Mouse (Mus musculus) embryonic stem cell, embryonic (primary cell): Measurements from ENCODE around the gene Cdt1.

Source experiments
- CTCF ChIA-PET, 4 experiments: fragments of 300-600 bp in 2 of 4; fragments of 350-600 bp in 2 of 4; sonication (Branson Sonifier 250); formaldehyde crosslinking; loops; one replicate each; lab custom pipeline; 2022; ENCODE audit warnings: inconsistent platforms in 2 of 4; lab: Charles Lee
- POLR2A ChIA-PET, 4 experiments: fragments of 300-600 bp in 2 of 4; fragments of 350-600 bp in 2 of 4; sonication (Branson Sonifier 250); formaldehyde crosslinking; loops; one replicate each; lab custom pipeline; 2022; ENCODE audit warnings: antibody characterized with exemption in 4 of 4, inconsistent platforms in 1 of 4; lab: Charles Lee

Gene Cdt1

GRCm38 (mm10) chr8:122538310-122539076 lies 29.3 kb upstream of the Cdt1 start:
- CTCF ChIA-PET, result interaction anchor here in 1 of 4 experiments (1.0 to 1.5 kb wide), 2 partner anchors 10 to 13 kb away, joined by 3 to 4 read pairs; no protein-coding TSS in a partner anchor
- POLR2A ChIA-PET, result interaction anchor here (0.5 to 21.5 kb wide), 15 partner anchors 3 to 30 kb away, joined by 3 to 520 read pairs (median 9); partner anchors contain the start of genes Piezo1 (in 2 of the 4) and Cdt1 (in 1 of the 4)

GRCm38 (mm10) chr8:122544138-122544537 lies 23.7 kb upstream of the Cdt1 start:
- ChIA-PET POLR2A (interaction anchor here in 3 of 4 experiments (0.5 to 21.5 kb wide), 15 partner anchors 9 to 185 kb away, joined by 3 to 520 read pairs (median 4); partner anchors contain the start of genes Cdt1 (in 1 of the 3), Galns (in 1 of the 3) and Trappc2l (in 1 of the 3)), CTCF (interaction anchor here in 2 of 4 experiments (1.0 to 1.3 kb wide), 2 partner anchors 14 to 106 kb away, joined by 3 read pairs; no protein-coding TSS in a partner anchor)

DNA sequence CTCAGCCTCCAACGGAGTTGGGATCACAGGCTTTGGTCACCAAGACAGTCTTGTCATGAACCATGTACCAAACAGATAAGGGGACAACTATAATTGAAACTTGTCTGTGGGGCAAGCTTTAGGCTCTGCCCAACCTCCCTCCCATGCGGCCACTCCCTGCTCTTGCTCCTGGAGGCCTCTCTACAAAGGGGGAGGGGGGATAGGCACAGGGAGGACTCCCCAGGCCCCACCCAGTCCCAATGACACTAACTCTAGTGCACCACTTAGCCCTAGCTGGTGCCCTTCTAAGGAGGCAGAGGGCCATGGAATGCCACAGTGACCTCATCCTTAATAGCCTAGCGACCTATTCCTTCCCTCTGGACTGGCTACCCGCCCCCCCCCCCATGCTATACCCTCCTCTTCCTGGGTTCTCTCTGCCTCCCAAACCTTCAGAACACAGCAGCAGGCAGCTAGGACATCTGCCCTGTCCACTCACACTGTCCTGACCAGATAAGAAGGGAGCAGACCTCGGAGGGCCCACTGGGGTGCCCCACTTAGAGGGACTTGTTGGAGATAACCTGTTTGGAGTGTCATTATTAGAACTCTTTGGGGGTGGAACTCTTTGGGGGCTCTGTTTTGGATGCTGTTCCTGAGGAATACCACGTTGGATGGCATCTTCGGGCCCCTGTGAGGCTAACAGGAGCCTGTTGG lies 21.6 kb upstream of the Cdt1 start:
- ChIA-PET CTCF (interaction anchor here in 1 of 4 experiments (0.6 kb wide), 1 partner anchor 20 kb away, joined by 3 read pairs; no protein-coding TSS in a partner anchor), POLR2A (interaction anchor here in 3 of 4 experiments (0.9 to 21.5 kb wide), 6 partner anchors 8 to 27 kb away, joined by 5 to 520 read pairs (median 82); partner anchors contain the start of genes Aprt (in 1 of the 3) and Cdt1 (in 1 of the 3))

GRCm38 (mm10) chr8:122546811-122547453 lies 20.9 kb upstream of the Cdt1 start:
- POLR2A ChIA-PET, result interaction anchor here in 3 of 4 experiments (0.5 to 21.5 kb wide), 16 partner anchors 9 to 318 kb away, joined by 3 to 520 read pairs (median 6); partner anchors contain the start of genes Cdt1 (in 2 of the 3), Aprt (in 1 of the 3) and Snai3 (in 1 of the 3)
- CTCF ChIA-PET, result interaction anchor here in 1 of 4 experiments (0.6 kb wide), 2 partner anchors 21 to 395 kb away, joined by 3 to 5 read pairs; no protein-coding TSS in a partner anchor

- CTCF ChIA-PET, result interaction anchor here in 2 of 4 experiments (0.5 to 1.3 kb wide), 4 partner anchors 9 to 715 kb away, joined by 3 to 5 read pairs (median 4); no protein-coding TSS in a partner anchor
These were observed 20.0 kb upstream of the Cdt1 start for GRCm38 (mm10) chr8:122547815-122548214.

GRCm38 (mm10) chr8:122548331-122548730 lies 19.5 kb upstream of the Cdt1 start:
- POLR2A ChIA-PET, result interaction anchor here in 3 of 4 experiments (0.6 to 21.5 kb wide), 17 partner anchors 9 to 267 kb away, joined by 3 to 520 read pairs (median 8); partner anchors contain the start of genes Cdt1 (in 2 of the 3), Aprt (in 1 of the 3) and Snai3 (in 1 of the 3)
- CTCF ChIA-PET, result interaction anchor here in 1 of 4 experiments (0.5 to 1.3 kb wide), 3 partner anchors 10 to 315 kb away, joined by 3 to 4 read pairs (median 3); no protein-coding TSS in a partner anchor

More at GRCm38 (mm10) chr8:122547815-122548214, 20.0 kb upstream of the Cdt1 start:
- POLR2A ChIA-PET, result interaction anchor here in 3 of 4 experiments (0.9 to 21.5 kb wide), 18 partner anchors 8 to 267 kb away, joined by 3 to 520 read pairs (median 8); partner anchors contain the start of genes Cdt1 (in 2 of the 3), Aprt (in 1 of the 3) and Snai3 (in 1 of the 3)

DNA sequence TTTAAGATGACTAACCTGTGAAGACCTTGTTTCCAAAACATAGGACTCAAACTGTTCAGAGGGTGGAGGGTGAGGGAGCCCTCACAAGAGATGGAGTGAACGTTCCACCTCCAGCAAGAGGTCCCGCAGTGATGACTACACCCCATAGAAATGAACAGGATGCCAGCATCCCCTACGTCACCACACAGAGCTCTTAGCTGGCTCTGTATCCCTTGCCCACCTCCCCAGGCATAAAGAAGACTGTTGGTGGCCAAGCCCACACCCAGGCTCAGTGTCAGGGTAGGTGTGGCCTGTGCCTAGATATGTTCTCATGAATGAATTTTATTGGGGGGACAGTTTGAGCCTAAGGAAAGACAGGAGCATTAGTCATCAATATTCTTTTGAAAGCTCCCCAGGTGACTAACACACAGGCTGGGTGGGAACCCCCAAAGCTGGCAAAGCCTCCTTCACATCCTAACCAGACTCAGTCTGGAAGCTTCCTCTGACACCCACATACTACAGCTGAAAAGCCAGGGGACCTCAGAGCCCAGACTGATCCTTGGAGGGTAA lies 18.9 kb upstream of the Cdt1 start:
- ChIA-PET POLR2A (interaction anchor here (0.6 to 21.5 kb wide), 30 partner anchors 8 to 268 kb away, joined by 3 to 520 read pairs (median 8); partner anchors contain the start of genes Cdt1 (in 2 of the 4), Aprt (in 1 of the 4) and Cyba (in 1 of the 4)), CTCF (interaction anchor here in 1 of 4 experiments (0.9 to 3.5 kb wide), 5 partner anchors 10 to 62 kb away, joined by 3 to 22 read pairs (median 9); partner anchors contain the start of genes Galns and Trappc2l)

GRCm38 (mm10) chr8:122550234-122550994 lies 17.4 kb upstream of the Cdt1 start:
- POLR2A ChIA-PET, result interaction anchor here (0.6 to 21.5 kb wide), 47 partner anchors 8 to 700 kb away, joined by 3 to 520 read pairs (median 4); partner anchors contain the start of genes Cdt1 (in 3 of the 4), Aprt (in 2 of the 4), Cyba (in 1 of the 4) and Mvd (in 1 of the 4)

DNA sequence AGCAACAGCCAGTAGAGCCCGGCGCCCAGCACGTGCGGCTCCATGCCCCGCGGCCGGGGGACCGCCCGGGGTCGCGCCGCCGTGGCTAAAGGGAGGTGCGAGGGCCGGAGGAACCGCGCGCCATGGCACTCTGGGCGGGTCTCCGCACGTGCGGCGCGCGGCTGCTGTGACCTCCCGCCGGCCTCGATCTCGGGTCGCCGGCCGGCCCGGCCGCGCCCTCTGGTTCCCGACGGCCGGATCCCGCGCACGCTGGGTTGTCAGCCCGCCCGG lies 16.9 kb upstream of the Cdt1 start:
- ChIA-PET POLR2A (interaction anchor here (0.6 to 21.5 kb wide), 33 partner anchors 8 to 700 kb away, joined by 3 to 520 read pairs (median 5); partner anchors contain the start of genes Cdt1 (in 3 of the 4), Aprt (in 2 of the 4), Galns (in 1 of the 4) and Mvd (in 1 of the 4)), CTCF (interaction anchor here (0.6 to 3.5 kb wide), 18 partner anchors 14 to 247 kb away, joined by 3 to 35 read pairs (median 4); partner anchors contain the start of gene Cdt1 (in 1 of the 4))

More at GRCm38 (mm10) chr8:122550234-122550994, 17.4 kb upstream of the Cdt1 start:
- CTCF ChIA-PET, result interaction anchor here (0.5 to 3.5 kb wide), 20 partner anchors 8 to 249 kb away, joined by 3 to 35 read pairs (median 3); partner anchors contain the start of gene Cdt1 (in 1 of the 4)

DNA sequence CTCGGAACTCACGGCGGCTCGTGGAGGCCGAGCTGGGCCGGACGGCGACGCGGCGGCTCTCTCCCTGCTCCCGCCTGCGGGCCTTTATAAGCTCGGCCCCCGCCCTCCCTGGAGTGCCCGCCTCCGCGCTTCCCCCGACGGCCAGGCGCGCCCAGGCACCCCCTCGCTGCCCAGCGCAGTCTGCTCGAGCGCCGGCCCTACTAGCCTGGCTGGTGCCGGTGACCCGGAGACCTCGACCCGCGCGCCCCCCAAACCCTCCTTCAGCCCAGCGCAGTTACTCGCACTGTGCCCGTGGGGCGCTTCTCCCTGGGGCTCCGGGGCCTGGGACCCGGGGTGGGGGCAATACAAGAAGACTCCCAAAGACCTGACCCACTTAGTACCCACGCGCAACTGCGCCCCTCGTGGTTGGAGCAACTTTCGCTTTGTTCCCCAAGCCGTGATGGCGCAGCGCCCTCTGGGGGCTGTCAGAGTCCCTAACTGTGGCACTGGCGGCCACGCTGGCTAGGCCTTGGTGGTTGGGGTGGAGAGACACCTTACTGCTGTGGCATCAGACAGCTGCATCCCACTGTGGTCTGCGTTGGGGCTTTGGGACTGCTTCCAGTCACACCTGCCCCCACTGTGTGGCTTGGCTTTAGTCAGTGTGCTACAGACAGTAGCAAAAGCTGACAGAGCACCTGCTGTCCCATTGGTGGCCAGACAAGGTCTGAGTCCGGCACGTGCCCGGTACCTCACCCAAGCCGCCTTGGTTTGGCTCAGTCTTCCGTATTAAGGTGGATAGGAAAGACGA lies 16.4 kb upstream of the Cdt1 start, which contains the start of gene Piezo1:
Gene Piezo1, minus strand, starts transcription at position 65 of the 787 bp plus-strand sequence.
- POLR2A ChIA-PET, result interaction anchor here (0.6 to 21.5 kb wide), 32 partner anchors 7 to 270 kb away, joined by 3 to 520 read pairs (median 4); partner anchors contain the start of genes Cdt1 (in 3 of the 4), Aprt (in 1 of the 4), Galns (in 1 of the 4) and Mvd (in 1 of the 4)

GRCm38 (mm10) chr8:122554786-122555185 lies 13.0 kb upstream of the Cdt1 start:
- ChIA-PET POLR2A (interaction anchor here in 3 of 4 experiments (0.8 to 16.3 kb wide), 7 partner anchors 10 to 51 kb away, joined by 4 to 397 read pairs (median 20); partner anchors contain the start of genes Aprt (in 1 of the 3) and Cdt1 (in 1 of the 3)), CTCF (interaction anchor here in 2 of 4 experiments (0.6 kb wide), 2 partner anchors 292 to 1326 kb away, joined by 3 to 5 read pairs; no protein-coding TSS in a partner anchor)

More for the DNA sequence above, 16.4 kb upstream of the Cdt1 start, which contains the start of gene Piezo1:
- CTCF ChIA-PET, result interaction anchor here (0.5 to 3.5 kb wide), 28 partner anchors 8 to 247 kb away, joined by 3 to 35 read pairs (median 3); partner anchors contain the start of genes Cdt1 (in 2 of the 4) and Mvd (in 1 of the 4)

DNA sequence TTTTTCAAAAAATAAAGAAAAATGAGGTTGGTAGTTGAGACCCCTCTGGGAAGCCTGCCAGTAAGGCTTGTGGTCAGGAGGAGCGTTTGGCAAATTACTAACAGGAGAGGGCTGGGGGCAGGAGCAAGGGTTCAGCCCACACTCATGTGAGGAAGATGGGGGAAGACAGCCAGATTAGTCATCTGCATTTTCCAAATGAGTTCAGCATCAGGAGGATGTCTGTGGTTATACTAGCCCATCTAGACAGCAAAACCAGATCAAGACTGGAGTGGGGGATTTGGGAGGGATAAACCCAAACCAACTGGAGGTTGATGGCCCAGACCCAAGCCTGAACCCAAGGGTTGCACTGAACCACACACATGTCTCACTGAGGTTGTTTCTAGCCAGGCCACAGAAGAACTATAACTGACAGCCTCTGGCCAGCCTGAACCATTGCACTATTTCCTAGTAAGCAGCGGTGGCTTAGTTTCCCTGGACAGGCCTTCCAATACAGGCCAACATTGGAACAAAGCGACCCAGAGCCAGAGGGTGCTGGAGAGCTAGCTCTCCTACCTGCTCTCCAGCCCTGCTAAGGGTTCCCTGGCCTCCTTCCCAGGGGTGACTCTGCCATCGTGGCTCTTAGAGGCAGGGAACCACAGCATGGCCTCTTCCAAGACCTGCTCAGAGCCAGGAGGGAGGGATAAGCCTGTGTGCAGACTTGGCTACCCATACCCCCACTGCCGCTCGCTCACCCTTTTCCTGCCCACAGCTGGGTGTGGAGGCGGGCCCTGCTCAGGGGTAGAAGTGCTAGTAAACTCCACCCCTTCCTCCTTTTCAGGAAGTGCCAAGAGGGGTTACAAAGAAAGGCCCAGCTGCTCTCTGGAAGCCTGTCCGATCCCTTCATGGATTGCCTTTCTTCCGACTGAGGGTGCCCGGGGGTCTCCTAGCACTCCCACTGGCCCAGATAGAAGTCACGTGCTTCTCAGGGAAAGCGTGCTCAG lies 11.5 kb upstream of the Cdt1 start:
- ChIA-PET CTCF (interaction anchor here in 3 of 4 experiments (0.6 to 2.2 kb wide), 11 partner anchors 13 to 1099 kb away, joined by 3 to 7 read pairs (median 3); no protein-coding TSS in a partner anchor), POLR2A (interaction anchor here in 3 of 4 experiments (0.6 to 16.3 kb wide), 44 partner anchors 8 to 656 kb away, joined by 3 to 397 read pairs (median 4); partner anchors contain the start of genes Cdt1 (in 3 of the 3), Aprt (in 2 of the 3), Galns (in 2 of the 3) and Mvd (in 2 of the 3))
